Mouse (Mus musculus): ENCODE measurements around the gene Entpd1.

- TF ChIP-seq MAX (IDR thresholded peaks at IDR 0.05; ENCODE audit: low read length) (no peak), SIN3A (IDR thresholded peaks at IDR 0.05; ENCODE audit: low read length) (no peak), POLR2A (IDR thresholded peaks at IDR 0.05; ENCODE audit: control insufficient read depth in 1 of 2, insufficient read depth in 1 of 2, low read depth in 1 of 2, low read length in 2 of 2, poor library complexity in 1 of 2) (no peak), TBP (IDR thresholded peaks at IDR 0.05; ENCODE audit: low read depth, low read length) (no peak)
Observed at GRCm38 (mm10) chr19:40788004-40788714, 176.0 kb downstream of the Entpd1 start.
